Mouse (Mus musculus): ENCODE data around the gene Cttn. TPM values are rescaled to one million over a fixed set of nuclear protein-coding genes. Genes with fewer than 3 reads are reported as not detected.
A peak's percentile ranks its signal among the peaks of the same experiment; 100 is the strongest.

Cttn gene
- polyA plus RNA-seq, 1 experiment from 2014 or later, result 209 TPM

DNA sequence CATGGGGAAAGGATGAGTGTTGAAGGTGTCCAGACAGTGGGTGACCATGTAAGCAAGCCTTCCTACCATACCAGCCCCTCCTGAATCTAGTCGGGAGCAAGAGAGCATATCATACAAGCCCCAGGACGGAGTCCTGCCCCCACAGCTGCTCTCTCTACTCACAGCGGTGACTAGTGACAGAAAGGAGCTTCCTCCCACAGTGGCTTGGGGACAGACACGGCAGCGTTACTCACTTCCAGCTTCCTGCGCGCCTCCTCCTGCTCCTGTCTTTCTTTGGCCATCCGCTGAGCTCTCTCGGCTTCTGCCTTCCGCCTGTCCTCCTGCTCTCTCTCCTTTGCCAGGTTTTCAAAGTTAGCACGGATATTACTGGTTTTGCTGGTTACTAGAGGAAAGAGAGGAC, 29.3 kb downstream of the Cttn start:
- Histone ChIP-seq H3K36me3 (peaks cover 99% of the 10 kb centered on the region), H3K4me1 (no peaks in the 10 kb centered on the region), H3K9me3 (replicated peaks) (no peaks in the 10 kb centered on the region), H3K4me3 (no peak overlapping the region), H3K27ac (no peak overlapping the region), H3K27me3 (ENCODE audit: low read depth, poor library complexity, severe bottlenecking) (no peaks in the 10 kb centered on the region)
- 93% methylated on average over 11 of the region's 11 CpGs for WGBS
- DNase-seq (ENCODE audit: low spot score), result no peak

DNA sequence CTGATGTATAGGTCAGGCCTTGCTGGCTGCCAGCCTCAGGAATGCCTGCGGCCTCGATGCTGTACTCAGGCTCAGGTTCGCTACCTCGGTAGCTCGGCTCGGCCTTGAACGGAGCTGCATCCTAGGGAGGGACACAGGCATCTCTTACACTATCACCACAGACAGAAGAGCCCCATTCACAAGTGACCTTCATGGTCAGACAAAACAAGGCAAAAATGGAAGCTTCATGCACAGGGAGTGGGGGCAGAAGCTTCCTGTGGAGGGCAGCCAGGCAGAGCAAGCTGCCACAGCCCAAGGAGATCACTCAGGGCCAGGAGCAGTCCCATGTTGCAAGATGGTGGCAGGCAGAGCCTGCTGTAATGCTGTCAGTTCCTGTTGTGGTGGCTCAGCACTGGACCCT, 32.0 kb downstream of the Cttn start:
- no peak overlapping the region for H3K4me3 ChIP-seq
- peaks cover 85% of the 10 kb centered on the region for H3K36me3 ChIP-seq
- 96% methylated on average over 7 of the region's 7 CpGs for WGBS
- no peak for DNase-seq (ENCODE audit: low spot score)
- H3K4me1 ChIP-seq, result no peaks in the 10 kb centered on the region
- no peaks in the 10 kb centered on the region for H3K27me3 ChIP-seq (ENCODE audit: low read depth, poor library complexity, severe bottlenecking)
- no peaks in the 10 kb centered on the region for H3K9me3 ChIP-seq (replicated peaks)
- no peak overlapping the region for H3K27ac ChIP-seq

DNA sequence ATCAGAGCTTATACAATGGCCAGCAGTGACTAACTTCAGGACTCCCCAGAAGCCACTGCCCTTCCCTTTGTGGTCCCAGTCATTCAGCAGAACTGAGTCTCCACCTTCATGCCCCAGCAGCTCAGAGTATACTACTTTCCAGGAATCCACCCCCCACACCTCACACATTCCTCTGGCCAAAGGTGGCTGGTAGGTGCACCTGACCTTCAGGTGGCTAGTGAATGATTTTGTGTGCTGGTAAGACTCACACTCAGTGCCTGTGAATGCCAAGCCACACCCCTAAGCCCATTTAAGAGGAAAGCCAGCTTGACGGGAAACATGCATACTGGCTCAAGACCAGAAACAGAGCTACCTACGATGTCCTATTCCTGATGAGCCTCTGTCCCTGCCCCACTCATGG, 37.9 kb downstream of the Cttn start:
- 82% methylated on average over 2 of the region's 2 CpGs for WGBS

DNA sequence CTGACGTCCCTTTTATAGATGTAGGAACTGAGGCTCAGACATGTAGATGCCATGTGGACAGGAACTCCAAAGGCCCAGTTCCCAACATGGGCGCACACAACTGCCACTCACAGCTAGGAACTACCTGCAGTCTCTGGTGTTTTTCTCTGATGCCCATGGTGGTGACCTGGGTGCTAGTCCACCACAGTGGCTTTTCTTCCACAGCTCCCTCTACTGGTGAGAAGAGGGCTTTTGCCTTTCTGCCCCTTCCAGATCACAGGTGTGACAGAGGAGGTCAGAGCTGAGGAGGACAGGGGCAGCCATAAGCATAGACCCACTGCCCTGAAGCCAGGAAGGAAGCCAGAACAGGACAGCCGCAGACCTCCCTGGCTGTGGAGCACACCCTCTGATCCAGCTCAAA, 43.3 kb downstream of the Cttn start:
- H3K36me3 ChIP-seq, result no peaks in the 10 kb centered on the region
- no peaks in the 10 kb centered on the region for H3K9me3 ChIP-seq (replicated peaks)
- H3K4me3 ChIP-seq, result no peak overlapping the region
- H3K27me3 ChIP-seq (ENCODE audit: low read depth, poor library complexity, severe bottlenecking), result no peaks in the 10 kb centered on the region
- no peak for DNase-seq (ENCODE audit: low spot score)
- WGBS, result 89% methylated on average over 3 of the region's 3 CpGs
- no peak overlapping the region for H3K27ac ChIP-seq
- no peaks in the 10 kb centered on the region for H3K4me1 ChIP-seq

More for the DNA sequence above, 37.9 kb downstream of the Cttn start:
- H3K36me3 ChIP-seq, result peaks cover 26% of the 10 kb centered on the region
- no peaks in the 10 kb centered on the region for H3K9me3 ChIP-seq (replicated peaks)
- no peak for DNase-seq (ENCODE audit: low spot score)
- H3K4me3 ChIP-seq, result no peak overlapping the region
- H3K4me1 ChIP-seq, result no peaks in the 10 kb centered on the region
- H3K27me3 ChIP-seq (ENCODE audit: low read depth, poor library complexity, severe bottlenecking), result no peaks in the 10 kb centered on the region
- no peak overlapping the region for H3K27ac ChIP-seq

DNA sequence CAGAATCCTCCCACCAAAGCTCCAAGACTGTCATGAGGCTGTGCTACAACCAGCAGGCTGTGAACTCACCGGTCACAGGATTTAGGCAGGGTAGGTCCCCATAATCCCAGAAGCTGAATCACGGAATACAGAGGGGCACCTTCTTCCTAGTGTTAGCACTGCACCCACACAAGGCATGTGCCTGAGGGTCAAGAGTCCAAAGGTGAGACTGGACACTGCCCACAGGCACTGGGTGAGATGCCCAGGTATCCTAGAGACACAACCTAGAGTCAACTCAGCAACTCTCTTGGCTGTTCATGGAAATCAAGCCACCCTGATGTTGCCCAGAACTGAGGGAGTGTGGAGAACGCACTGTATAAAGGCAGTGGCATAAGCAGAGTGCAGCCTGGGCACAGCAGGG, 44.2 kb downstream of the Cttn start:
- Histone ChIP-seq H3K27ac (no peak overlapping the region), H3K4me3 (no peak overlapping the region), H3K9me3 (replicated peaks) (no peaks in the 10 kb centered on the region), H3K27me3 (ENCODE audit: low read depth, poor library complexity, severe bottlenecking) (no peaks in the 10 kb centered on the region), H3K36me3 (no peaks in the 10 kb centered on the region), H3K4me1 (no peaks in the 10 kb centered on the region)
- 86% methylated on average over 3 of the region's 3 CpGs for WGBS
- DNase-seq (ENCODE audit: low spot score), result no peak

DNA sequence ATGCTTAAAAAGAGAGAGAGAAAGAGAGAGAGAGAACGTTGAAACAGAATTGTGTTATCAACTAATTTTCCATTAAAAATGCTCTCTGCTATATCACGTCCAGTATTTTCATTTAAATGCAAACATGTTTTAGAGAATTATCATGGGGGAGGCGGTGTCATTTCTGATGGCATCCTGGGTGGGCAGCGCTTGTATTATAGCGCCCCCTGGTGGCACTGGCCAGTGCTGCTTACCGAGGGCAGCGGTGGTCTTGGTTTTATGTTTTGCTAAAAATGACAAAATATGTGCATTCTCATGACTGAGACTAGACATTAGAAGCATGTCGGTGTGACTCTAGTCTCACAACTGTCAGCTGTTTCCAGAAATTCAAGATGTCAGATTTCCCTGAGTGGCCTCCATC, 44.9 kb downstream of the Cttn start:
- no peak overlapping the region for H3K27ac ChIP-seq
- no peaks in the 10 kb centered on the region for H3K36me3 ChIP-seq
- H3K27me3 ChIP-seq (ENCODE audit: low read depth, poor library complexity, severe bottlenecking), result no peaks in the 10 kb centered on the region
- H3K9me3 ChIP-seq (replicated peaks), result no peaks in the 10 kb centered on the region
- DNase-seq (ENCODE audit: low spot score), result peak; percentile 82
- no peak overlapping the region for H3K4me3 ChIP-seq
- H3K4me1 ChIP-seq, result peaks cover under 1% of the 10 kb centered on the region
- WGBS, result 13% methylated on average over 8 of the region's 8 CpGs

DNA sequence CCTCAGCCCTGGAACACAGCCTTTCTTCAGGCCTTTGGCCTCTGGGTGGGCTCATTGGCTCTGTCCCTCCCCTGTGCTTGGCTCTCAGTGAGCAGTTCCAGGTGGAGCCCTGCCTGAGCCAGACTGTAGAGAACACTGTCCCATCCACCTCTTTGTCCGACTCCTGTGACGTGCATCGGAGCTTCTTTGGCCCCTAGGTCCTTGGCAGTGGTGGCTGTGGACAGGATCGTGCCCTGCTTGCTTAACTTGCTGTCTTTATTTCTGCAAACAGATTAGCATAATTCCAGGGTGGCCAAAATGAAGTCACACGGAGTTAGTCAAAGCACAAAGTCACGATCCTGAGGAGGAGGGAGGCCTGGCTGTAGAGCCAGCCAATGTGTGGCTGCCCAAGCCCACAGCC, 49.3 kb downstream of the Cttn start:
- no peaks in the 10 kb centered on the region for H3K9me3 ChIP-seq (replicated peaks)
- H3K4me3 ChIP-seq, result no peak overlapping the region
- H3K27ac ChIP-seq, result no peak overlapping the region
- H3K27me3 ChIP-seq (ENCODE audit: low read depth, poor library complexity, severe bottlenecking), result no peaks in the 10 kb centered on the region
- WGBS, result 78% methylated on average over 6 of the region's 6 CpGs
- H3K36me3 ChIP-seq, result no peaks in the 10 kb centered on the region
- peaks cover 12% of the 10 kb centered on the region for H3K4me1 ChIP-seq
- DNase-seq (ENCODE audit: low spot score), result no peak

DNA sequence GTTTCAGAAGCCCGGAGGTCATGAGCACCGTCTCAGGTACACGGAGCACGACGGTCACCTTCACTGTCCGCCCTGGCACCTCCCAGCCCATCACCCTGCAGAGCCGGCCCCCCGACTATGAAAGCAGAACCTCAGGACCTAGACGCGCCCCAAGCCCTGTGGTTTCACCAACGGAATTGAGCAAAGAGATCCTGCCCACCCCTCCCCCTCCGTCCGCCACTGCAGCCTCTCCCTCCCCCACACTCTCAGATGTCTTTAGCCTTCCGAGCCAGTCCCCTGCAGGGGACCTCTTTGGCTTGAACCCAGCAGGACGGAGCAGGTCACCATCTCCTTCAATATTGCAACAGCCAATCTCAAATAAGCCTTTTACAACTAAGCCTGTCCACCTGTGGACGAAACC, 50.3 kb downstream of the Cttn start:
- no peak for DNase-seq (ENCODE audit: low spot score)
- Histone ChIP-seq H3K27me3 (ENCODE audit: low read depth, poor library complexity, severe bottlenecking) (no peaks in the 10 kb centered on the region), H3K4me1 (peaks cover 12% of the 10 kb centered on the region), H3K4me3 (0 out of 2 replicates have a peak overlapping the region, but pooled peaks have one; percentile 6), H3K27ac (peak overlapping the region; percentile 37; the same call in 1 of the 2 replicates), H3K9me3 (replicated peaks) (no peaks in the 10 kb centered on the region), H3K36me3 (no peaks in the 10 kb centered on the region)
- 29% methylated on average over 16 of the region's 16 CpGs for WGBS

DNA sequence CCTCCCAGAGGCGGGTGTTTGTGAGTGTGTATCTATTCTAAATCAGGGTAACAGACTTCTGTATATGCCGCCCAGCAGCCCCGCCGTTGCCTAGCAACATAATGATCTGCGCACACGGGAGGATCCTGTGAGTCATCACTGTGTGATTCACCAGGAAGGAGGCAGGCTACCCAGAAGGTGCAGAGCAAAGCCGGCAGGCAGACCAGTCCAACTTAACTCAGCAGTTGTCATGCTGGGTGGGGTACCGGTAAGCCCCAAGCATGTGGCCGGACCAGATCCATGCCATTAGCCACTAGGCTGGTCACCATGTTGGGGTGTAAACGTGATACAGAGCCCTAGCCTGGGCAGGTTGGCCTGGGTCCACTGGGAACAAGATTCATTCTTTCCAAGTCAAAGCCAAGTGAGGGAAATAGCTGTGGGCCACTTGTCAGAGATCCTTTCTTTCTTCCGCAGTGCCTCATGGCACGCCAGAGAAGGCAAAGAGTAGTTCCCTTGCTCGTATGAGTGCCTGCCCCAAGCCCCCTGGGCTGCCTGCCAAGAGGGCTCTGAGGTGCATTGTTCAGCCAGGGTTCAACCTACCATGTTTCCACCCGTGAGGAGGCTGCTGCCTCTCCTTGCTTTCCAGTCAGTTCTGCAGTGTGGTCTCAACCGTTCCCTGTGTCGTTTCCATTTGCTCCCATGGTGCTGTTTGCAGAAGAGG, 53.0 kb downstream of the Cttn start:
- no peak overlapping the region for H3K27ac ChIP-seq
- H3K36me3 ChIP-seq, result no peaks in the 10 kb centered on the region
- DNase-seq (ENCODE audit: low spot score), result no peak
- H3K27me3 ChIP-seq (ENCODE audit: low read depth, poor library complexity, severe bottlenecking), result no peaks in the 10 kb centered on the region
- WGBS, result 66% methylated on average over 16 of the region's 16 CpGs
- H3K9me3 ChIP-seq (replicated peaks), result no peaks in the 10 kb centered on the region
- H3K4me1 ChIP-seq, result peaks cover 14% of the 10 kb centered on the region
- H3K4me3 ChIP-seq, result no peak overlapping the region

DNA sequence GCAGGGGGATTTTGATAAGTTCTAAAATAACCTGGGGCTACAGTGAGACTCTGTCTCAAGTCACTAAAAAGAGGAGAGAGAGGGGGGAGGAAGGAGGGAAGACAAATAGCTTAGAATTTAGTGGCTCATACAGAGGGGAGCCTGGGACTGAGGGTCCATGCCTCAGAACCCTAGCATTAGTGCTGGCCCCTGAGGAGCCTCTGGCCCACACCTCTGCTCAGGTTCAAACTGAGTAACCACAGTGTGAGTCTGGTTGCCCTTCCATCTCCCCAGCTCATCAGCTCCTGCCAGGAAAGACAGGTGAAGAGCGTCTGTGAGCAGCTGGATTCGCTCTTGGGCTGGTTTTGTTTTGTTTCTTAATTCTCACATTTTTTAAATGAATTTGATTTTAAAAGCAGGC, 53.6 kb downstream of the Cttn start:
- H3K4me1 ChIP-seq, result peaks cover 20% of the 10 kb centered on the region
- DNase-seq (ENCODE audit: low spot score), result no peak
- H3K4me3 ChIP-seq, result no peak overlapping the region
- no peaks in the 10 kb centered on the region for H3K36me3 ChIP-seq
- 84% methylated on average over 2 of the region's 2 CpGs for WGBS
- H3K27me3 ChIP-seq (ENCODE audit: low read depth, poor library complexity, severe bottlenecking), result no peaks in the 10 kb centered on the region
- H3K9me3 ChIP-seq (replicated peaks), result no peaks in the 10 kb centered on the region
- H3K27ac ChIP-seq, result no peak overlapping the region

DNA sequence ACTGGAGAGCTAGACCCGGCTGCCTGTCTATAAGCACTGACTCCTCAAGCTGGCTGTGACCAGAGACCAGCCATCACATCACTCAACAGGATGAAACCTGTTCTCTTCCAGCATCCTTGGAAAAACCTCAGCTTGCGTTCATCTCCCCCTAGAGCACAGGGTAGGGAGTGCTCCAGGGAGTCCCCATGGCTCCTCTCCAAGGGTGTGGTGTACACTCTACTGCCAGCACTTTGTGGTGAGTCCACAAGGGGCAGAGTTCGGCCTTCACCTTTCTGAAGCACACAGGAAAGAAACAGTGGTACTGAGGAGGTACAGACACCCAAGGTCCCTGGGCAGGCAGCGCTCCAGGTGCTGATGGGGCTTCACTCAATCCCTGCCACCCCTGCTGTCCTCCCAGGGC, 55.0 kb downstream of the Cttn start:
- no peak overlapping the region for H3K27ac ChIP-seq
- no peaks in the 10 kb centered on the region for H3K9me3 ChIP-seq (replicated peaks)
- peaks cover 24% of the 10 kb centered on the region for H3K4me1 ChIP-seq
- H3K36me3 ChIP-seq, result no peaks in the 10 kb centered on the region
- 78% methylated on average over 4 of the region's 4 CpGs for WGBS
- DNase-seq (ENCODE audit: low spot score), result no peak
- no peaks in the 10 kb centered on the region for H3K27me3 ChIP-seq (ENCODE audit: low read depth, poor library complexity, severe bottlenecking)
- H3K4me3 ChIP-seq, result no peak overlapping the region

DNA sequence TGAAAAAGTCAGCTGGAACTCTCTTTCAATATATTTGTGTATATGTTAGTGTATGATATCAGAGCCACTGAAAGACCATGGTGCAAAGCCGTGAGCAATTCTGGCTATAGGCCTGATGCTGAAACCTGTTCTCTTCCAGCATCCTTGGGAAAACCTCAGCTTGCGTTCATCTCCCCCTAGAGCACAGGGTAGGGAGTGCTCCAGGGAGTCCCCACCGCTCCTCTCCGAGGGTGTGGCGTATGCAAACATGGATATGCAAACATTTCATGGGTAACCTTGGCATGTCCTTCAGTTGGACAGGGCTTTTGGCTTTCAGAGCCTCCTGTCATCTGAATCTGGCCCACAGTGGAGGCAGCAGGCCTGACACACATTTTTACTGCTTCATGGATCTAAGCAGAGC, 56.2 kb downstream of the Cttn start:
- no peaks in the 10 kb centered on the region for H3K27me3 ChIP-seq (ENCODE audit: low read depth, poor library complexity, severe bottlenecking)
- H3K36me3 ChIP-seq, result no peaks in the 10 kb centered on the region
- no peak overlapping the region for H3K27ac ChIP-seq
- 79% methylated on average over 5 of the region's 5 CpGs for WGBS
- DNase-seq (ENCODE audit: low spot score), result no peak
- no peak overlapping the region for H3K4me3 ChIP-seq
- no peaks in the 10 kb centered on the region for H3K9me3 ChIP-seq (replicated peaks)
- peaks cover 14% of the 10 kb centered on the region for H3K4me1 ChIP-seq

DNA sequence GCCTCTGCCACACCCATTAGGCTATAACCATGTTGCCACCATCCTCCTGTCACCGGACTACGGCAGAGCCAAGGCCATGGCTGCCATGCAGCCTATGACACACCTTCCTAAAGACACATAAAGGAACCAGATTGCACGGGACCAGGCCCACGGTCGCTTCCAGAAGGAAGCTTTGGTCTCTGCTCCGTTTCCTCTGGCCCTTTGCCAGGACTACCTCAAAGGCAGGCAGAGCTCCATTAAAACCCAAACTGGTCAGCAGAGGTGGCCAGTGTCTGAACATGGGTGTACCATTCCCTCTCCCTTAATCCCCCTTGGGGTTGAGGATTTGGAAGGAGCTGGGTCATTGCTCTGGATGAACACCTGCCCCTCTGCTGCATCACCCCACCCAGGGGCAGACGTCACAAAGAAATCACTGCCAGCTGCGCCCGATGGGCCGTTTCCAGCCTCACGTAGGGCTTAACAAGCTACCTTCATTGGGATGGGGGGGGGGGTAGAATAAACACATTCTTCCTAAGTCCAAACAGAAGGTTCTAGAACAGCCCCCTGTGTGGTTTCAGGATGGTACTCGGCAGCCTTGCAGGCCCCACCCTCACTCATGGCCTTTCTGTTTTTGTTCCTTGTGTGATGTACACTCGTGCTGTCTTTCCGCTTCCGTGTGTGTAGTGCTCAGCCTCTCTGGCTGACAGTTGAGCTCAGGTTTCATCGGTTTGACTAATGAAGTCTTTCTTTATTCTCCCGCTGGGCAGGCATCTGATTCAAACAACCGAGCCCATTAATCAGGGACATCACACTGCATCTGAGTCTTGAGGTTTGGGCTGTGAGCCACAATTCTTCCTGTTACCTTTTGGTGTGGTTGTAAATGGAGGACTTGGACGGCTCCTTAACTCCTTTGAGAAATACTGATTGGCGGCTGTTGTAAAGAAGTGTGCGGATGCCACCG, 58.6 kb downstream of the Cttn start:
- H3K27ac ChIP-seq, result no peak overlapping the region
- no peak overlapping the region for H3K4me3 ChIP-seq
- no peak for DNase-seq (ENCODE audit: low spot score)
- no peaks in the 10 kb centered on the region for H3K27me3 ChIP-seq (ENCODE audit: low read depth, poor library complexity, severe bottlenecking)
- no peaks in the 10 kb centered on the region for H3K36me3 ChIP-seq
- H3K4me1 ChIP-seq, result peaks cover 20% of the 10 kb centered on the region
- 66% methylated on average over 22 of the region's 22 CpGs for WGBS
- no peaks in the 10 kb centered on the region for H3K9me3 ChIP-seq (replicated peaks)

Data from limb, embryonic 10.5 days (tissue).